Mouse (Mus musculus): ENCODE results near the gene Slc6a6. TPM values are rescaled to one million over a fixed set of nuclear protein-coding genes. Genes with fewer than 3 reads are reported as not detected.

The Slc6a6 gene
- polyA plus RNA-seq, 1 experiment: 109 TPM

DNA sequence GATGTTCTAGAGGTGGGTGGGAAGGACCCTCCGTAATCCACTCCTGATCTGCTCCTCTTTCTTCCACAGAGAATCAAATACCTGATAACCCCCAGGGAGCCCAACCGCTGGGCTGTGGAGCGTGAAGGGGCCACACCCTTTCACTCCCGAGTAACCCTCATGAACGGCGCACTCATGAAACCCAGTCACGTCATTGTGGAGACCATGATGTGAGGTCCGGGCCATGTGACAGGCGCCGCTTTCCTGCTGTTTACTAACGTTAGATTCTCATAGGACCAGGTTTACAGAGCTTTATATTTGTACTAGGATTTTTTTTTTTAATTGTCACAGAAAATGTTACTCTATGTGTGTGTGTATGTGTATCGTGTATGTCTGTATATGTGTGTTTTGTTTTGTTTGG, 71.0 kb downstream of the Slc6a6 start:
- Histone ChIP-seq H3K27ac (ENCODE audit: insufficient read depth, low read length) (no peak overlapping the region), H3K4me1 (ENCODE audit: control insufficient read depth, insufficient read depth, low read length) (no peaks in the 10 kb centered on the region), H3K27me3 (ENCODE audit: control insufficient read depth, insufficient read depth, low read length, poor library complexity, severe bottlenecking) (no peaks in the 10 kb centered on the region), H3K9ac (ENCODE audit: low read depth, poor library complexity, severe bottlenecking) (no peak overlapping the region), H3K9me3 (replicated peaks; ENCODE audit: control insufficient read depth, insufficient read depth, low read length, poor library complexity, severe bottlenecking) (no peaks in the 10 kb centered on the region), H3K36me3 (ENCODE audit: control insufficient read depth, insufficient read depth, low read length, poor library complexity, severe bottlenecking) (peaks cover 19% of the 10 kb centered on the region), H3K4me3 (ENCODE audit: low read depth, low read length) (no peak overlapping the region)
- TF ChIP-seq EP300 (IDR thresholded peaks at IDR 0.05; ENCODE audit: insufficient read depth, low read depth, low read length): no peak

DNA sequence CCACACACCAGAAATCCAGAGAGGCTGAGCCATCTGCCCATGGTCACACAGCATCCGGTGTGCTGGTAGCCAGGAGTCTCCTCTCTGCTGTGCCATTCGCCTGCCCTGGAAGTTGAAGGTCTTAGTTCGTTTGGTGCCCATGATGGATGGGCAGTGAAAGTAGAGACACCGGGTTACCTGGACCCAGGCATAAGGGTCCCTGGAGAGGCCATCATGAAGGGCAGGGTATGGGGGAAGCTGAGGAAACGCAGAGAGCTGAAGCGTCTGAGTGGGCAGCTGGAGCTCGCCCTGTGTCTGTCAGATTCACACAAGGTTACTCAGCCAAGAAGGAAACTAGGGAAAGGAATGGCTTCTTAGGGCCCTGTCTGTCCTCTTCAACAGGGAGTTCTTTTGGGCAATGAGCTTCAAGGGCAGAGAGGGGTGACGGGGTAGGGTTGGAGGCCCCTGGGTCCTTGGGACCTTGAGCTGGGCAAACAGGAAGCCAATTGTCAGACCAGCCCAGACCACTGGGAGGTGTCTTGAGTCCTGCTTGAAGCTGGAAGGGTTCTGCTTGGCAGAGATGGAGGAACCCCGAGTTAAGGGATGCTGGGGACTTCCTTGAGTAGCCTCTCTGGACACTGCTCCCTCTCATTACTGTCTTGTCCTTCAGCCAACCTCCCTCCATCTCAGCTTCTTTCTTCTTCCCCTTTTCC, 78.3 kb downstream of the Slc6a6 start:
- Histone ChIP-seq H3K4me3 (ENCODE audit: low read depth, low read length) (no peak overlapping the region), H3K27ac (ENCODE audit: insufficient read depth, low read length) (no peak overlapping the region), H3K36me3 (ENCODE audit: control insufficient read depth, insufficient read depth, low read length, poor library complexity, severe bottlenecking) (peaks cover under 1% of the 10 kb centered on the region; the same call in 1 of the 2 replicates), H3K4me1 (ENCODE audit: control insufficient read depth, insufficient read depth, low read length) (no peaks in the 10 kb centered on the region), H3K9me3 (replicated peaks; ENCODE audit: control insufficient read depth, insufficient read depth, low read length, poor library complexity, severe bottlenecking) (no peaks in the 10 kb centered on the region), H3K27me3 (ENCODE audit: control insufficient read depth, insufficient read depth, low read length, poor library complexity, severe bottlenecking) (no peaks in the 10 kb centered on the region), H3K9ac (ENCODE audit: low read depth, poor library complexity, severe bottlenecking) (no peak overlapping the region)
- TF ChIP-seq POLR2A (IDR thresholded peaks at IDR 0.05; ENCODE audit: insufficient read depth, low read length): no peak
- peak; percentile 14 for TF ChIP-seq CTCF (IDR thresholded peaks at IDR 0.05; ENCODE audit: low read depth, low read length)

DNA sequence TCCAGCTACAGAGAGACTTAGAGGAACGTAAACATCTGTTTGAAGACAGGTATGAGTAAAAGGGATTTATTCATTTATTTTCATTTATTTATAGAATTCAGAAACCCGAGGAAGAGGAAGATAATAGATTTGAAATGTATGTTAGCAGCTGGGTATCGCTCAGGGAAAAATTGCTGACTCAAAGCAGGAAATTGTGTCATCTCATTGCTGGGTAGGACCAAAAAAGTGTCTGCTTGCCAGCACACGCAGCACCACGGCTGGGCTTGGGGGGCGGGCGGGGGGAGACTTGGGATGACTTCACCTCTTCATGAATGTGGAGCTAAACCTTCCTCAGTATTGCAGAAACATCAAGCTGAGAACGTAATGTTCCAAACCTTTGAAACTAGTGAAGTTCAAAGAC, 83.7 kb downstream of the Slc6a6 start:
- no peaks in the 10 kb centered on the region for H3K36me3 ChIP-seq (ENCODE audit: control insufficient read depth, insufficient read depth, low read length, poor library complexity, severe bottlenecking)
- H3K9ac ChIP-seq (ENCODE audit: low read depth, poor library complexity, severe bottlenecking): no peak overlapping the region
- H3K27me3 ChIP-seq (ENCODE audit: control insufficient read depth, insufficient read depth, low read length, poor library complexity, severe bottlenecking): no peaks in the 10 kb centered on the region
- TF ChIP-seq CTCF (IDR thresholded peaks at IDR 0.05; ENCODE audit: low read depth, low read length): no peak
- TF ChIP-seq EP300 (IDR thresholded peaks at IDR 0.05; ENCODE audit: insufficient read depth, low read depth, low read length): no peak
- TF ChIP-seq POLR2A (IDR thresholded peaks at IDR 0.05; ENCODE audit: insufficient read depth, low read length): no peak
- H3K27ac ChIP-seq (ENCODE audit: insufficient read depth, low read length): no peak overlapping the region
- no peaks in the 10 kb centered on the region for H3K4me1 ChIP-seq (ENCODE audit: control insufficient read depth, insufficient read depth, low read length)
- H3K9me3 ChIP-seq (replicated peaks; ENCODE audit: control insufficient read depth, insufficient read depth, low read length, poor library complexity, severe bottlenecking): no peaks in the 10 kb centered on the region
- H3K4me3 ChIP-seq (ENCODE audit: low read depth, low read length): no peak overlapping the region

DNA sequence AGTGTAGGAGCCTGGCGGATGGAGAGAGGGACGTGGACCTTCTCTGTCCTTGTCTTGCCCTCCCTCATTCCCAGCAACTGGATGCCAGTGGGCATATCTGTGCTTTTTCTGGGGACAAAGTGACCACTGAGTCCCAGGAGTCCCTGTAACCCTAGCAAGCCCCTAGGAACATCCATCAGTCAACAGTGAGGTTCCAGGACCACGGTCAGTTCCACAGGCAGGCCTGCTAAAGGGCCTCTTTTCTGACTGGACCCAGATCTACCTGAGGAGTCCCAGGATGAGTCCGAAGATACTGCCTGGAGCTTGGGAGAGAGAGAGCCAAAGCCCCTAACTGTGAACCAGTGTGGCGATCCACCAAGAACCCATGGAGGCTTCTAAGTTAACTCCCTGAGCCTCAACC, 90.1 kb downstream of the Slc6a6 start:
- no peaks in the 10 kb centered on the region for H3K9me3 ChIP-seq (replicated peaks; ENCODE audit: control insufficient read depth, insufficient read depth, low read length, poor library complexity, severe bottlenecking)
- H3K27ac ChIP-seq (ENCODE audit: insufficient read depth, low read length): no peak overlapping the region
- H3K4me1 ChIP-seq (ENCODE audit: control insufficient read depth, insufficient read depth, low read length): no peaks in the 10 kb centered on the region
- TF ChIP-seq CTCF (IDR thresholded peaks at IDR 0.05; ENCODE audit: low read depth, low read length) (no peak), EP300 (IDR thresholded peaks at IDR 0.05; ENCODE audit: insufficient read depth, low read depth, low read length) (no peak), POLR2A (IDR thresholded peaks at IDR 0.05; ENCODE audit: insufficient read depth, low read length) (no peak)
- no peak overlapping the region for H3K9ac ChIP-seq (ENCODE audit: low read depth, poor library complexity, severe bottlenecking)
- no peak overlapping the region for H3K4me3 ChIP-seq (ENCODE audit: low read depth, low read length)
- no peaks in the 10 kb centered on the region for H3K27me3 ChIP-seq (ENCODE audit: control insufficient read depth, insufficient read depth, low read length, poor library complexity, severe bottlenecking)
- H3K36me3 ChIP-seq (ENCODE audit: control insufficient read depth, insufficient read depth, low read length, poor library complexity, severe bottlenecking): no peaks in the 10 kb centered on the region

DNA sequence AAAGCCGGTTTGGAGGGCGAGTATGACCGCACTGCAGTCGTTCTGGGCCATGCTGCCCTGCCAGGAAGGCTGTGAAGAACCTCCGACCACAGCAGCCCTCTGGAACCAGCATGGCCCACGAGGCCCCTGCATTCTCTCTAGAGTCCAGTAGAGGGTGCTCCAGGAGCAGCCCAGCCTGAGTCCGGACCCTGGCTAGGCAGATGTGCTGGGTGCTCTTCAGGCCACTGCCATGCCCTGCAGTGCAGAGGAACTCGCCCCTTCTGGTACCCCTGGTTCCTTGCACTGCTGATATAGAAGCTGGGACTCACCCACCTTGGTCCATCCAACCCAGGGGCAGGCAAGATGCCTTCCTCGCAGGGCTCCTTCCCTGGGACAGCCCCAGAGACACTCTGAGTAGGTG, 92.7 kb downstream of the Slc6a6 start:
- Histone ChIP-seq H3K9ac (ENCODE audit: low read depth, poor library complexity, severe bottlenecking) (no peak overlapping the region), H3K4me1 (ENCODE audit: control insufficient read depth, insufficient read depth, low read length) (no peaks in the 10 kb centered on the region), H3K4me3 (ENCODE audit: low read depth, low read length) (no peak overlapping the region)

DNA sequence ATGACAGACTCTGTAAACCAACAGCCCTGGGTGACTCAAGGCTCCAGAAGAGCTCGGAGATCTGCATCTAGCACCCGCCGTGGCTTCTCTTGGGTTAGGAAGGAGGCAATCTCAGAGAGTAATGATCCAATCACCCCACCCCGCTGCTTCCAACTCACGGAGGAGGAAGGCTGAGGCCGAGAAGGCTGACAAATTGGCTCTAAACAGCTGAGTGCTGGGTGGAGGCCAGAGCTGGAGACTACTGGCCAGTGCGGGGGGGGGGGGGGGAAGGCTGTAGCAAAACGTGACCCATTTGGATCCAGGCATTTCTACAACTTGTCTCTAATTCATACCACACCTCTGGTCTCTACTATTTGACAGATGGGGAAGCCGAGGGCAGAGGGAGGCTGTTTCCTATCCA, 95.4 kb downstream of the Slc6a6 start:
- TF ChIP-seq EP300 (IDR thresholded peaks at IDR 0.05; ENCODE audit: insufficient read depth, low read depth, low read length): no peak
- TF ChIP-seq CTCF (IDR thresholded peaks at IDR 0.05; ENCODE audit: low read depth, low read length): no peak
- TF ChIP-seq POLR2A (IDR thresholded peaks at IDR 0.05; ENCODE audit: insufficient read depth, low read length): no peak
- no peak overlapping the region for H3K4me3 ChIP-seq (ENCODE audit: low read depth, low read length)
- no peak overlapping the region for H3K9ac ChIP-seq (ENCODE audit: low read depth, poor library complexity, severe bottlenecking)
- no peaks in the 10 kb centered on the region for H3K4me1 ChIP-seq (ENCODE audit: control insufficient read depth, insufficient read depth, low read length)
- H3K36me3 ChIP-seq (ENCODE audit: control insufficient read depth, insufficient read depth, low read length, poor library complexity, severe bottlenecking): no peaks in the 10 kb centered on the region
- H3K27ac ChIP-seq (ENCODE audit: insufficient read depth, low read length): no peak overlapping the region
- H3K27me3 ChIP-seq (ENCODE audit: control insufficient read depth, insufficient read depth, low read length, poor library complexity, severe bottlenecking): no peaks in the 10 kb centered on the region
- H3K9me3 ChIP-seq (replicated peaks; ENCODE audit: control insufficient read depth, insufficient read depth, low read length, poor library complexity, severe bottlenecking): no peaks in the 10 kb centered on the region

More for the DNA sequence above, 92.7 kb downstream of the Slc6a6 start:
- TF ChIP-seq CTCF (IDR thresholded peaks at IDR 0.05; ENCODE audit: low read depth, low read length) (peak; percentile 82), EP300 (IDR thresholded peaks at IDR 0.05; ENCODE audit: insufficient read depth, low read depth, low read length) (no peak), POLR2A (IDR thresholded peaks at IDR 0.05; ENCODE audit: insufficient read depth, low read length) (no peak)
- Histone ChIP-seq H3K36me3 (ENCODE audit: control insufficient read depth, insufficient read depth, low read length, poor library complexity, severe bottlenecking) (no peaks in the 10 kb centered on the region), H3K27me3 (ENCODE audit: control insufficient read depth, insufficient read depth, low read length, poor library complexity, severe bottlenecking) (no peaks in the 10 kb centered on the region), H3K9me3 (replicated peaks; ENCODE audit: control insufficient read depth, insufficient read depth, low read length, poor library complexity, severe bottlenecking) (no peaks in the 10 kb centered on the region), H3K27ac (ENCODE audit: insufficient read depth, low read length) (no peak overlapping the region)
